Mouse (Mus musculus) layer of hippocampus, postnatal 36 days (tissue): Measurements from ENCODE around the gene Zfp383. TPM values are rescaled to one million over a fixed set of nuclear protein-coding genes. Genes with fewer than 3 reads are reported as not detected.
"Not testable (repeated sequence)": the region's sequence is repeated elsewhere in the genome, so short reads cannot be mapped to it uniquely, and the experiment has no call there.

Experiments used
- DNase-seq, 2 experiments: peaks; one replicate each; pipeline ENCODE4 v3.0.0; 2022
- total RNA-seq, 2 experiments: library from RNA; stranded (reverse); gene quantifications; 2 replicates each; pipeline ENCODE4 v1.2.3; 2021

The Zfp383 gene
- total RNA-seq, result 1 to 10 TPM; 9.1 to 9.8 TPM

DNA sequence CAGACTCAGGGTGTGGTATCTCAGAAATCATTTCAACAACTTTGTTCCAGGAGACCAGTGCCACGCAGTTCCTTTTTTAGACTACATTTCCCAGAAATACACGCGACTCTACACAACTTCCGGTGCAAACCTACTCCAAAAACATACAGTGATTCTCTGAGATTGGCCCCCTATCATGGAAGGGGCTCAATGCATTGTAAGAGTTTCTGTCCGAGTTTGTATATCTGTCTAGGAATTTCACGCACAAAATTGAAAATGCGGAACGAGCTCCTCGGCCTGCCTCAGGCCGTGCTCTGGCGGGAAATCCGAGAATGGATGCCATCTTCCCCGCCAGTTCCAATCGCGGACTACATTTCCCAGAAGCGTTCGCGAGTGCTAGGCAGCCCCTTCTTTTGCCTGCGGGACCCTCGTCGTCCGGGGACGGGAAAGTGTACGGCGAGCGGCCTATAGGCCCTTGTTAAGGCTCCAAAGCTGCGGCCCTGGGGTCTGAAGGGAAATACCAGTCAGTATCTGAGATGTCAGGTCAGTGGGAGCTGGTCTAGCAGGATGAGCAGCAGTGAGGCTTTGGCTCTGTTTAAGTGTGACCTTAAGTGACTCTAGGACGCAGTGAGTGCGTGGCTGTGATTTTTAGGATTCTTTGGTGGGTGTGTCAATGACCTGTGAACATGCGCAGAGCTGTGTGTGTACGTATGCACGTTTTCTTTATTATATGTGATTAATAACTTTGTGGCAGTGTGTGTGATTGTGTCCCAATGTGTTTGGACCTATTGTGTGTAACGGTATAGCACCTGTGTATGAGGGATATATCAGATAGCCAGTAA is at the start of gene Zfp383:
TSS of gene Zfp383 (plus strand) at position 94 of the 821 bp plus-strand sequence.
- DNase-seq, result peak; percentile 86 to 88

GRCm38 (mm10) chr7:29859532-29860517 is 48.2 kb upstream of the Zfp383 start, which contains the start of gene Zfp420:
Gene Zfp420 (plus strand): TSS chr7:29859979.
- peak; percentile 88 to 90 for DNase-seq

DNA sequence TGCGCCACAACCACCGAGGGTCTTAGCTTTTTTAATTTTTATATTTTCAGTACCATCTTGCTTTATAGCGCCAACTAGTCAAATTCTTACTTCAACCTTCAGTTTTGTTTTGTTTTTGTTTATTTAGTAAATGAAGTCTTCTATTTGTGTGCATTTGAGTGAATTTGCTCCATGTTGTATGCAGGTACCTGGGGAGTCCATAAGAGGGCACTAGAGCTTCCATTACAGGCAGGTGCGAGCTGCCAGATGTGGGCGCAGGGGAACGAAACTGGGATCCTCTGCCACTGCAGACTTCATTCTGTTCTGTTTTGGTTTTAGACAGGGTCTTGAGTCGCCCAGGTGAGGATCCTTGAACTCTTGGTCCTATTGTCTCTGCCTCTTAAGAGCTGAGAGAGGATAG is 46.4 kb upstream of the Zfp383 start:
- no peak for DNase-seq

DNA sequence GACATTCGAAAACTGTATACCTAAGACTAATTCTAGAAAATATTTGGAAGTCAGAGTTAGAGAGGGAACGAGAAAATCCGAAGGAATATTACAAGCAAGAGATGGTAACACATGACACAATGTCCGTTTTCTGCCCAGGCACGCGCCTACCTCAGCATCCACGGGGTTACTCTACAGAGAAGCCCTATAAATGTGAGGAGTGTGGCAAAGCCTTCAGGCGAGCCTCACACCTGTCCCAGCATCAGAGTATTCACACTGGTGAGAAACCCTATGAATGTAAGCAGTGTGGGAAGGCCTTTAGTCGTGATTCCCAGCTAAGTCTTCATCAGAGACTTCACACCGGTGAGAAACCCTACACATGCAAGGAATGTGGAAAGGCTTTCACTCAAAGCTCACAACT is 33.8 kb upstream of the Zfp383 start:
- no peak for DNase-seq

GRCm38 (mm10) chr7:29877561-29877960 is 30.5 kb upstream of the Zfp383 start:
- not testable (repeated sequence) for DNase-seq

GRCm38 (mm10) chr7:29880056-29880455 is 28.0 kb upstream of the Zfp383 start:
- DNase-seq, result no peak

GRCm38 (mm10) chr7:29880916-29881315 is 27.1 kb upstream of the Zfp383 start:
- no peak for DNase-seq

- no peak for DNase-seq
These were observed 17.5 kb upstream of the Zfp383 start for GRCm38 (mm10) chr7:29890501-29890900.

- no peak for DNase-seq
These were observed 15.3 kb upstream of the Zfp383 start for GRCm38 (mm10) chr7:29892756-29893155.

GRCm38 (mm10) chr7:29898351-29898750 is 9.7 kb upstream of the Zfp383 start:
- no peak for DNase-seq

GRCm38 (mm10) chr7:29904101-29904500 is 3.9 kb upstream of the Zfp383 start:
- no peak for DNase-seq

- DNase-seq, result peak; percentile 61 to 67
These were observed 1.9 kb upstream of the Zfp383 start, which contains the start of gene Zfp27 for GRCm38 (mm10) chr7:29905966-29906681. Gene Zfp27 (minus strand): TSS chr7:29906572.

DNA sequence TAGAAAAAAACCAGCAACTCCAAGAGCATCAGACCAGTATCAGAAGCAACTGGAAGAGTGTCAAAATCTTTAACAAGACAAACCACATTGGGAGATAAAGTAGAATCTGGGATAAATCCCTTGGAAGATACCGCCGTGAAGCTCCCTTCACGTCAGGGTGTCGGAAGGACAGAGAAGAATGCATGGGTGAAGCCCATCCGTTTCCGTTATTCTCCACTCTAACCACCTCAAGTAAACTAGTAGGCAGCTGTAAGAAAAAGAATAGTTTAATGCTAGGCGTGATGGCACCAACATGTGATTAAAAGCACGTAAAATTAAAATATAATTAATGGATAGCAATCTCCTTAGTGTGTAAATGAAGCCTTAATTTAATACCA is 1.4 kb upstream of the Zfp383 start:
- DNase-seq, result no peak

DNA sequence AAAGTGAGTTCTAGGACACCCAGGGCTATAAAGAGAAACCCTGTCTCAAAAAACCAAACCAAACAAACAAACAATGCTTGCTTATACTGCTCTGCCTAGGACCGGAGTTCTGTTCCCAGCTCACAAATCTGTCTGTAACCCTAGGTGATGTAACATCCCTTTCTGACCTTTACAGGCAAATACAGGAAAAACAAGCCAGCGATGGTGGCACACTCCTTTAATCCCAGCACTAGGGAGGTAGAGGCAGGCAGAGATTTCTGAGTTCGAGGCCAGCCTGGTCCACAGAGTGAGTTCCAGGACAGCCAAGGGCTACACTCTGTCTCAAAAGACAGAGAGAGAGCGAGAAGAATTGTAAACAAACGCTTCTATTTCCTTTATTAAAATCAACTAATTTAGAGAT is 817 bp upstream of the Zfp383 start:
- DNase-seq, result no peak

DNA sequence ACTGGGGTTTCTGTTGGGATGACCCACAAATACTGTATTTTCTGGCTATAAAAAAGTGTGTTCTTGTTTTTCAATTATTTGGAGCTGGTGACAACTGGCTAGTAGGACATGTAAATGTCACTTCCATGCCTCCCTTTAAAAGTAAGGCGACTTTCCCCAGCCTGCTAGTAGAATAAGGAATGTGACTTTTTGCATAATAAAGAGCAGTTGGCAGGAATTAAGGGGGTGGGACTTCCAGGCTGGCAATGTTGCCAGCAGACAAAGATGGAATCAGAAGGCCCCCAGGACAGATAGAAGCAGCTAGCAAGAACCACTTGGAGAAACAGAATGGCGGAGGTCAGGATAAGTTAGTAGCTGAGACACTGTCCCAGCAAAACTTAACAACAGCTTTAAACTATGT is 2.2 kb downstream of the Zfp383 start:
- no peak for DNase-seq

DNA sequence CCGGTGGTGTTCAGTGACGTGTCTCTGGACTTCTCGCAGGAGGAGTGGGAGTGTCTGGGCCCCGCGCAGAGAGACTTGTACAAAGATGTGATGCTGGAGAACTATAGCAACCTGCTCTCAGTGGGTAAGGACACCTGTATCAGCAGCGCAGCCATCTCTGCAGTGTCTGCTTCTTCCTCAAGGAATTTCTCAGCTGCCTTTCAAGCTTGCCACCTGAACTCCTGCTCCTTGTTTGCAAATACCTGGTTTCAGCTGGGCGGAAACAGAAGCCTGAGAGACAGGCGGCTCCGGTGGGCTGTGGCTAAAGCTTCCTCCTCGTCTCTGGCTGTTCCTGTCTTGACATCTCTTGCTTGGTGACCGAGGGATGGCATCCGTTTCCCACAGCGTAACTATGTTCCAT is 4.1 kb downstream of the Zfp383 start:
- DNase-seq, result no peak

- no peak for DNase-seq
These were observed 9.5 kb downstream of the Zfp383 start for GRCm38 (mm10) chr7:29917371-29918061.

DNA sequence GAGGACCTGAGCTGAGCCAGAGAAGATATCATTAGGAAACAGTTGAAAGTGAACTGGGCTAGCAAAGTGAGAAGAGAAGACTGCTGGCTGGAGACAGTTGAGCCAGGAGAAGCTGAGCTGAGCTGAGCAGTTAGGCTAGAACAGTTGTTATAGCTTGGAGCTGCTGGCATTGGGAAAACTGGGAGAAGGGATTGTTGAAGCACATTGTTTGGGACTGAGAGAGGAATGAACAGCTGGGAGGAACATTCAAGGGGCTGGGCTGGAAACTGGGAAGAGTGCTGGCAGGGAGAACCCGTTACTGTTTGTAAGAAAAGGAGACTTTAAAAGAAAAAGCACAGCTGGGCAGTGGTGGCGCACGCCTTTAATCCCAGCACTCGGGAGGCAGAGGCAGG is 10.0 kb downstream of the Zfp383 start:
- DNase-seq, result no peak

- no peak for DNase-seq
These were observed 13.5 kb downstream of the Zfp383 start for GRCm38 (mm10) chr7:29921439-29922093.

GRCm38 (mm10) chr7:29922780-29923179 is 14.8 kb downstream of the Zfp383 start:
- no peak for DNase-seq

GRCm38 (mm10) chr7:29938856-29939255 is 30.8 kb downstream of the Zfp383 start:
- DNase-seq, result no peak
